Mouse (Mus musculus): ENCODE results near the gene Mmrn2. TPM values are rescaled to one million over a fixed set of nuclear protein-coding genes. Genes with fewer than 3 reads are reported as not detected.
A peak's percentile ranks its signal among the peaks of the same experiment; 100 is the strongest.

The Mmrn2 gene
- total and polyA plus RNA-seq, 2 experiments, result 3.4 to 9.2 TPM

GRCm38 (mm10) chr14:34355301-34355700 lies 20.0 kb upstream of the Mmrn2 start, which contains the start of gene Fam25c:
Fam25c (minus strand) TSS chr14:34355433.
- Histone ChIP-seq H3K36me3 (ENCODE audit: control insufficient read depth, insufficient read depth, low read length) (no peaks in the 10 kb centered on the region), H3K4me3 (ENCODE audit: insufficient read depth, low read depth, low read length) (peak within 1 kb of the TSS; percentile 29; the same call in 1 of the 2 replicates), H3K27ac (replicated peaks; ENCODE audit: insufficient read depth, low read depth, low read length) (peak within 1 kb of the TSS; percentile 87), H3K4me1 (ENCODE audit: control insufficient read depth, insufficient read depth, low read length) (peaks cover 69% of the 10 kb centered on the region), H3K9ac (ENCODE audit: low read depth, low read length) (peak within 1 kb of the TSS; percentile 75), H3K27me3 (ENCODE audit: control insufficient read depth, insufficient read depth, low read length) (no peaks in the 10 kb centered on the region), H3K79me2 (ENCODE audit: control insufficient read depth, insufficient read depth, low read length) (no peaks in the 10 kb centered on the region)
- TF ChIP-seq CTCF (IDR thresholded peaks at IDR 0.05; ENCODE audit: low read depth, low read length) (no peak), POLR2A (IDR thresholded peaks at IDR 0.05; ENCODE audit: extremely low read depth, insufficient read depth, low read length) (no peak)
- no peak for DNase-seq (ENCODE audit: extremely low read depth, low read depth, low spot score)
- 30% methylated on average over 6 of the region's 6 CpGs for whole genome bisulfite sequencing

GRCm38 (mm10) chr14:34357671-34358455 lies 17.4 kb upstream of the Mmrn2 start:
- peak; percentile 99 for DNase-seq (ENCODE audit: extremely low read depth, low read depth, low spot score)
- Histone ChIP-seq H3K27me3 (ENCODE audit: control insufficient read depth, insufficient read depth, low read length) (no peaks in the 10 kb centered on the region), H3K79me2 (ENCODE audit: control insufficient read depth, insufficient read depth, low read length) (no peaks in the 10 kb centered on the region), H3K4me3 (ENCODE audit: insufficient read depth, low read depth, low read length) (no peak overlapping the region), H3K27ac (replicated peaks; ENCODE audit: insufficient read depth, low read depth, low read length) (peak overlapping the region; percentile 94), H3K36me3 (ENCODE audit: control insufficient read depth, insufficient read depth, low read length) (no peaks in the 10 kb centered on the region), H3K4me1 (ENCODE audit: control insufficient read depth, insufficient read depth, low read length) (peaks cover 60% of the 10 kb centered on the region), H3K9ac (ENCODE audit: low read depth, low read length) (peak overlapping the region; percentile 24)
- 14% methylated on average over 7 of the region's 7 CpGs for WGBS
- TF ChIP-seq POLR2A (IDR thresholded peaks at IDR 0.05; ENCODE audit: extremely low read depth, insufficient read depth, low read length) (no peak), CTCF (IDR thresholded peaks at IDR 0.05; ENCODE audit: low read depth, low read length) (no peak)

GRCm38 (mm10) chr14:34359676-34360244 lies 15.5 kb upstream of the Mmrn2 start:
- no peaks in the 10 kb centered on the region for H3K36me3 ChIP-seq (ENCODE audit: control insufficient read depth, insufficient read depth, low read length)
- H3K9ac ChIP-seq (ENCODE audit: low read depth, low read length), result no peak overlapping the region
- H3K4me3 ChIP-seq (ENCODE audit: insufficient read depth, low read depth, low read length), result no peak overlapping the region
- H3K79me2 ChIP-seq (ENCODE audit: control insufficient read depth, insufficient read depth, low read length), result no peaks in the 10 kb centered on the region
- TF ChIP-seq CTCF (IDR thresholded peaks at IDR 0.05; ENCODE audit: low read depth, low read length) (no peak), POLR2A (IDR thresholded peaks at IDR 0.05; ENCODE audit: extremely low read depth, insufficient read depth, low read length) (no peak)
- peak overlapping the region; percentile 42 for H3K27ac ChIP-seq (replicated peaks; ENCODE audit: insufficient read depth, low read depth, low read length)
- 30% methylated on average over 5 of the region's 5 CpGs for WGBS
- no peak for DNase-seq (ENCODE audit: extremely low read depth, low read depth, low spot score)
- peaks cover 50% of the 10 kb centered on the region for H3K4me1 ChIP-seq (ENCODE audit: control insufficient read depth, insufficient read depth, low read length)
- no peaks in the 10 kb centered on the region for H3K27me3 ChIP-seq (ENCODE audit: control insufficient read depth, insufficient read depth, low read length)

- H3K27ac ChIP-seq (replicated peaks; ENCODE audit: insufficient read depth, low read depth, low read length), result 0 out of 2 replicates have a peak overlapping the region, but pooled peaks have one; percentile 22
Observed at GRCm38 (mm10) chr14:34360251-34360650, 15.0 kb upstream of the Mmrn2 start.

GRCm38 (mm10) chr14:34362135-34362534 lies 13.1 kb upstream of the Mmrn2 start:
- Histone ChIP-seq H3K4me3 (ENCODE audit: insufficient read depth, low read depth, low read length) (no peak overlapping the region), H3K4me1 (ENCODE audit: control insufficient read depth, insufficient read depth, low read length) (peaks cover 29% of the 10 kb centered on the region), H3K79me2 (ENCODE audit: control insufficient read depth, insufficient read depth, low read length) (no peaks in the 10 kb centered on the region), H3K36me3 (ENCODE audit: control insufficient read depth, insufficient read depth, low read length) (no peaks in the 10 kb centered on the region), H3K27me3 (ENCODE audit: control insufficient read depth, insufficient read depth, low read length) (no peaks in the 10 kb centered on the region), H3K9ac (ENCODE audit: low read depth, low read length) (no peak overlapping the region), H3K27ac (replicated peaks; ENCODE audit: insufficient read depth, low read depth, low read length) (no peak overlapping the region)
- TF ChIP-seq POLR2A (IDR thresholded peaks at IDR 0.05; ENCODE audit: extremely low read depth, insufficient read depth, low read length) (no peak), CTCF (IDR thresholded peaks at IDR 0.05; ENCODE audit: low read depth, low read length) (no peak)
- DNase-seq (ENCODE audit: extremely low read depth, low read depth, low spot score), result no peak
- 75% methylated on average over 4 of the region's 4 CpGs for WGBS

More at GRCm38 (mm10) chr14:34360251-34360650, 15.0 kb upstream of the Mmrn2 start:
- Histone ChIP-seq H3K4me1 (ENCODE audit: control insufficient read depth, insufficient read depth, low read length) (peaks cover 47% of the 10 kb centered on the region), H3K79me2 (ENCODE audit: control insufficient read depth, insufficient read depth, low read length) (no peaks in the 10 kb centered on the region), H3K27me3 (ENCODE audit: control insufficient read depth, insufficient read depth, low read length) (no peaks in the 10 kb centered on the region), H3K9ac (ENCODE audit: low read depth, low read length) (no peak overlapping the region), H3K4me3 (ENCODE audit: insufficient read depth, low read depth, low read length) (no peak overlapping the region), H3K36me3 (ENCODE audit: control insufficient read depth, insufficient read depth, low read length) (no peaks in the 10 kb centered on the region)
- DNase-seq (ENCODE audit: extremely low read depth, low read depth, low spot score), result peak; percentile 75
- WGBS, result 20% methylated on average over 6 of the region's 6 CpGs
- TF ChIP-seq POLR2A (IDR thresholded peaks at IDR 0.05; ENCODE audit: extremely low read depth, insufficient read depth, low read length), result no peak
- no peak for TF ChIP-seq CTCF (IDR thresholded peaks at IDR 0.05; ENCODE audit: low read depth, low read length)

Measured in liver, adult 2 months (tissue).